Mouse (Mus musculus) forebrain, embryonic 16.5 days (tissue): ENCODE measurements at regions not wholly inside any gene's neighbourhood (a gene's known extent, or its start where the extent isn't known, plus 50 kb on each side); places are given as distances from the start of the nearest gene placed in this dataset.
A peak's percentile ranks its signal among the peaks of the same experiment; 100 is the strongest.

ENCODE experiments used
- ATAC-seq: fragments of 200-750 bp; cut with Nextera tagmentation; 2 replicates; pipeline ENCODE4 v1.8.0; 2017; ENCODE audit warnings: mild to moderate bottlenecking, moderate library complexity
- H3K27ac ChIP-seq: fragments of 300-500 bp; sonication (generic); 2 replicates; pipeline ENCODE4 v1.5.1; 2014; ENCODE audit warnings: low read length, control low read depth
- H3K27me3 ChIP-seq: fragments of 300-500 bp; sonication (generic); replicated peaks from 2 replicates; pipeline ENCODE4 v1.6.1; 2014; ENCODE audit warnings: low read length; ENCODE audit not compliant: control insufficient read depth, insufficient read depth
- H3K36me3 ChIP-seq: fragments of 300-500 bp; sonication (generic); 2 replicates; pipeline ENCODE4 v1.6.1; 2014; ENCODE audit not compliant: control insufficient read depth, insufficient read depth
- H3K4me1 ChIP-seq: fragments of 300-500 bp; sonication (generic); replicated peaks from 2 replicates; pipeline ENCODE4 v1.6.1; 2014; ENCODE audit warnings: low read length; ENCODE audit not compliant: control insufficient read depth, insufficient read depth
- H3K4me2 ChIP-seq: fragments of 300-500 bp; sonication (generic); 2 replicates; pipeline ENCODE4 v1.6.1; 2014; ENCODE audit warnings: mild to moderate bottlenecking, low read length, control low read depth
- H3K4me3 ChIP-seq: fragments of 300-500 bp; sonication (generic); replicated peaks from 2 replicates; pipeline ENCODE4 v1.5.1; 2014; ENCODE audit warnings: mild to moderate bottlenecking, low read length, control low read depth
- H3K9ac ChIP-seq: fragments of 300-500 bp; sonication (generic); replicated peaks from 2 replicates; pipeline ENCODE4 v1.6.1; 2014; ENCODE audit warnings: low read depth, low read length, control low read depth
- H3K9me3 ChIP-seq: fragments of 300-500 bp; sonication (generic); 2 replicates; pipeline ENCODE4 v1.6.1; 2016; ENCODE audit warnings: low read length; ENCODE audit not compliant: control insufficient read depth
- WGBS: fragments of 180-500 bp; shearing (Covaris S2); extraction: QIAGEN DNeasy Blood & Tissue Kit; methylation state at CpG from one replicate; pipeline ENCODE4 v1.1.7; 2014; 5-methylcytosine and 5-hydroxymethylcytosine counted together

DNA sequence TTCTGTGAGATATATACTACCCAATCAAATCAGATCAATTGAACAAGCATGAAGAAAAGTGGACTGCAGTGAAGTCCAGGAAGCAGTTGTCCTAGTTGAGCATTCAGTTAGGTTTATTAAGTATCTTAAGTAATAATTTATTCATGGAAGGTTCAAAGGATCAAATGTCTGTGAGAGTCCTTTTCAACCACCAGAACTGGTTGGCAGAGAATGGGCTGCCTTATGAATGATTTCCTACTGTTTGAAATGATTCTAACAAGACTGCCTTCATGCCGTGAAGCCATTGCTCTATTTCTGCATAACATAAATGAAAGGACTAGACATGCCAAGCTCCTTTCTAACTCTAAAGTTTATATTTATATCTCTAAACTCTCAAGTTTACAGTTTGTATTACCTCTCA is 410.4 kb downstream of the Adcyap1 start:
- no peak overlapping the region for H3K9ac ChIP-seq
- no peak overlapping the region for H3K27ac ChIP-seq
- H3K4me1 ChIP-seq = no peaks in the 10 kb centered on the region
- no peak overlapping the region for H3K4me3 ChIP-seq
- WGBS = 61% methylated on average over 1 of the region's 1 CpGs
- no peak overlapping the region for H3K4me2 ChIP-seq
- no peaks in the 10 kb centered on the region for H3K27me3 ChIP-seq
- H3K9me3 ChIP-seq = no peaks in the 10 kb centered on the region
- no peaks in the 10 kb centered on the region for H3K36me3 ChIP-seq
- ATAC-seq = no peak

DNA sequence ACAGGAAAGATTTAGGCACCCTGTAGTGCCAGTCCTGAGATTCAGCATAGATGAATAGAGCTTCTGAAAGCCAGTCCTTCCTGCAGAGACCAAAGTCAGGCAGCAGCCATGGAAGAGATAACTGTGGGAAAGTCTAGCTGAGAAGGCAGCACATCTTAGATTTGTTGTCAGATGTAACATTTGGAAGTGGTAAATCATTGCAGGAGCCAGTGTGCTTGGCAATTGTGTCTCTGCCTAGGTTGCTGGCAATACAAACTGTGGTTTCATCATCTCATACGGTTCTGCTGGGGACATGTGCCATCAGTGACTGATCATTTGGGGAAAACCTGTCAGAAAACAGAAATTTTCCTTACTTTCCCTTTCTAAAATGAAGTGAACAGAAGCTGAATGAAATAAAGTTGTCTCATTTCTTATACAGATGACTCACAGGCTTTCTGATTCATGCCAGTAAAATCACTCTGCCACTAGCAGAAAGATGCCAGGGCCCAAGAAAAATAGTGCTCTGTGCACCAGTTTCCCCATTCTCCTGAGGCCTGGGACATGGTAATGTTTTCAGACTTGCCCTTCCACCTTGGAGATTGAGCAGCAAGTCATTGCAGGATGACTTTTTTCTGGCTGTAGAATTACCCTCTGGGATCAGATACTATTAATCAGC is 411.3 kb downstream of the Adcyap1 start:
- no peak overlapping the region for H3K4me2 ChIP-seq
- H3K4me3 ChIP-seq = no peak overlapping the region
- 25% methylated on average over 1 of the region's 1 CpGs for WGBS
- H3K27me3 ChIP-seq = no peaks in the 10 kb centered on the region
- no peaks in the 10 kb centered on the region for H3K9me3 ChIP-seq
- H3K36me3 ChIP-seq = no peaks in the 10 kb centered on the region
- H3K27ac ChIP-seq = no peak overlapping the region
- no peaks in the 10 kb centered on the region for H3K4me1 ChIP-seq
- H3K9ac ChIP-seq = no peak overlapping the region
- ATAC-seq = peak; percentile 88
